Mouse (Mus musculus): ENCODE results near the gene Fam57a. TPM values are rescaled to one million over a fixed set of nuclear protein-coding genes. Genes with fewer than 3 reads are reported as not detected.

Fam57a gene
- polyA plus RNA-seq, 2 experiments: 40.1 to 60.8 TPM

DNA sequence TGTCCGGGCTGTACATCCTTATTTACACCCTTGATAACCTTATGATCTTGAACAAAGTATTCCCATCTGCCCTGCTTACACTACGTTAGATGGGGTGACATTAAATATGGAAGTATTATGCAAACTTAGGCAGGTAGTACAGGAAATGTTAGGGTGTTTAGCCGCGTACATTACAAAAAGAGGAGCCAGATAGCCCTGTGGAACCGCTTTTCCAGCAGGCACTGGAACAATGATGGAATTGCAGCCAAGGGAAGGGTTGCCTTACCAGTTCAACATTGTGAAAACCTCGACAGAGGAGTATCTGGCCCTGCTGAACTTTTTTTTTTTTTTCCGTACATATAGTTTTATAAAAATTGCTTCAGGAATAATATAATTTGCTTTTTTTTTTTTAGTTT lies 672 bp downstream of the Fam57a start:
- no peak for TF ChIP-seq POLR2A (IDR thresholded peaks at IDR 0.05; ENCODE audit: borderline replicate concordance, extremely low read depth, insufficient read depth, insufficient read length)
- Histone ChIP-seq H3K27ac (replicated peaks; ENCODE audit: low read depth, low read length) (no peak overlapping the region), H3K9ac (ENCODE audit: low read depth, low read length, severe bottlenecking) (peak overlapping the region; percentile 61)

GRCm38 (mm10) chr11:76183745-76184144 lies 4.3 kb downstream of the Fam57a start:
- Histone ChIP-seq H3K27ac (replicated peaks; ENCODE audit: low read depth, low read length) (no peak overlapping the region), H3K27me3 (ENCODE audit: control insufficient read depth, insufficient read depth, low read length) (no peaks in the 10 kb centered on the region), H3K4me2 (replicated peaks; ENCODE audit: low read depth, low read length, severe bottlenecking) (no peak overlapping the region), H3K4me1 (ENCODE audit: control insufficient read depth, insufficient read depth, low read length) (peaks cover 4% of the 10 kb centered on the region; the same call in 1 of the 2 replicates), H3K4me3 (replicated peaks; ENCODE audit: low read length) (no peak overlapping the region), H3K36me3 (ENCODE audit: control insufficient read depth, insufficient read depth, low read length) (no peaks in the 10 kb centered on the region), H3K9ac (ENCODE audit: low read depth, low read length, severe bottlenecking) (no peak overlapping the region), H3K9me3 (ENCODE audit: control insufficient read depth, low read length) (no peaks in the 10 kb centered on the region)
- 84% methylated on average over 4 of the region's 4 CpGs for WGBS
- TF ChIP-seq POLR2A (IDR thresholded peaks at IDR 0.05; ENCODE audit: borderline replicate concordance, extremely low read depth, insufficient read depth, insufficient read length): no peak
- ATAC-seq (ENCODE audit: low FRiP score, low read depth) (no peak), DNase-seq (ENCODE audit: low spot score) (no peak)

More for the DNA sequence above, 672 bp downstream of the Fam57a start:
- no peaks in the 10 kb centered on the region for H3K27me3 ChIP-seq (ENCODE audit: control insufficient read depth, insufficient read depth, low read length)
- WGBS: 20% methylated on average over 7 of the region's 7 CpGs
- peaks cover 9% of the 10 kb centered on the region; the same call in 1 of the 2 replicates for H3K4me1 ChIP-seq (ENCODE audit: control insufficient read depth, insufficient read depth, low read length)
- no peaks in the 10 kb centered on the region for H3K9me3 ChIP-seq (ENCODE audit: control insufficient read depth, low read length)
- ATAC-seq (ENCODE audit: low FRiP score, low read depth) (no peak), DNase-seq (ENCODE audit: low spot score) (no peak)
- peak overlapping the region; percentile 83 for H3K4me3 ChIP-seq (replicated peaks; ENCODE audit: low read length)
- peaks cover 3% of the 10 kb centered on the region; the same call in 1 of the 2 replicates for H3K36me3 ChIP-seq (ENCODE audit: control insufficient read depth, insufficient read depth, low read length)
- H3K4me2 ChIP-seq (replicated peaks; ENCODE audit: low read depth, low read length, severe bottlenecking): peak overlapping the region; percentile 63

GRCm38 (mm10) chr11:76186908-76187307 lies 7.4 kb downstream of the Fam57a start:
- Histone ChIP-seq H3K9ac (ENCODE audit: low read depth, low read length, severe bottlenecking) (no peak overlapping the region), H3K4me2 (replicated peaks; ENCODE audit: low read depth, low read length, severe bottlenecking) (no peak overlapping the region), H3K27me3 (ENCODE audit: control insufficient read depth, insufficient read depth, low read length) (no peaks in the 10 kb centered on the region), H3K27ac (replicated peaks; ENCODE audit: low read depth, low read length) (no peak overlapping the region), H3K9me3 (ENCODE audit: control insufficient read depth, low read length) (no peaks in the 10 kb centered on the region), H3K4me3 (replicated peaks; ENCODE audit: low read length) (no peak overlapping the region), H3K36me3 (ENCODE audit: control insufficient read depth, insufficient read depth, low read length) (no peaks in the 10 kb centered on the region), H3K4me1 (ENCODE audit: control insufficient read depth, insufficient read depth, low read length) (no peaks in the 10 kb centered on the region)
- DNase-seq (ENCODE audit: low spot score) (no peak), ATAC-seq (ENCODE audit: low FRiP score, low read depth) (no peak)
- 86% methylated on average over 6 of the region's 6 CpGs for WGBS
- no peak for TF ChIP-seq POLR2A (IDR thresholded peaks at IDR 0.05; ENCODE audit: borderline replicate concordance, extremely low read depth, insufficient read depth, insufficient read length)

- no peak for TF ChIP-seq POLR2A (IDR thresholded peaks at IDR 0.05; ENCODE audit: borderline replicate concordance, extremely low read depth, insufficient read depth, insufficient read length)
- Histone ChIP-seq H3K9me3 (ENCODE audit: control insufficient read depth, low read length) (no peaks in the 10 kb centered on the region), H3K27ac (replicated peaks; ENCODE audit: low read depth, low read length) (no peak overlapping the region), H3K36me3 (ENCODE audit: control insufficient read depth, insufficient read depth, low read length) (no peaks in the 10 kb centered on the region), H3K4me3 (replicated peaks; ENCODE audit: low read length) (no peak overlapping the region), H3K4me2 (replicated peaks; ENCODE audit: low read depth, low read length, severe bottlenecking) (no peak overlapping the region), H3K9ac (ENCODE audit: low read depth, low read length, severe bottlenecking) (no peak overlapping the region), H3K27me3 (ENCODE audit: control insufficient read depth, insufficient read depth, low read length) (no peaks in the 10 kb centered on the region), H3K4me1 (ENCODE audit: control insufficient read depth, insufficient read depth, low read length) (0 out of 2 replicates have a peak, but pooled peaks cover 3% of the 10 kb centered on the region)
- no peak for ATAC-seq (ENCODE audit: low FRiP score, low read depth)
- 56% methylated on average over 8 of the region's 8 CpGs for WGBS
- DNase-seq (ENCODE audit: low spot score): no peak
These were observed 17.0 kb downstream of the Fam57a start for GRCm38 (mm10) chr11:76196275-76196976.

GRCm38 (mm10) chr11:76196977-76197469 lies 17.6 kb downstream of the Fam57a start:
- Histone ChIP-seq H3K4me1 (ENCODE audit: control insufficient read depth, insufficient read depth, low read length) (0 out of 2 replicates have a peak, but pooled peaks cover 3% of the 10 kb centered on the region), H3K36me3 (ENCODE audit: control insufficient read depth, insufficient read depth, low read length) (no peaks in the 10 kb centered on the region), H3K4me2 (replicated peaks; ENCODE audit: low read depth, low read length, severe bottlenecking) (no peak overlapping the region), H3K9me3 (ENCODE audit: control insufficient read depth, low read length) (no peaks in the 10 kb centered on the region), H3K27me3 (ENCODE audit: control insufficient read depth, insufficient read depth, low read length) (no peaks in the 10 kb centered on the region), H3K27ac (replicated peaks; ENCODE audit: low read depth, low read length) (no peak overlapping the region), H3K4me3 (replicated peaks; ENCODE audit: low read length) (no peak overlapping the region), H3K9ac (ENCODE audit: low read depth, low read length, severe bottlenecking) (no peak overlapping the region)
- DNase-seq (ENCODE audit: low spot score) (no peak), ATAC-seq (ENCODE audit: low FRiP score, low read depth) (no peak)
- WGBS: 64% methylated on average over 8 of the region's 8 CpGs
- no peak for TF ChIP-seq POLR2A (IDR thresholded peaks at IDR 0.05; ENCODE audit: borderline replicate concordance, extremely low read depth, insufficient read depth, insufficient read length)
